In genomic region chr6:85836827-85837226, GRCm38 (mm10) we compare ENCODE assay signal across 10 mouse cellular contexts. TPM values are rescaled to one million over a fixed set of nuclear protein-coding genes. Genes with fewer than 3 reads are reported as not detected.
DNase-seq lines count a peak whose midpoint lies in the region; ATAC-seq and TF ChIP-seq lines count a peak whose summit lies in the region.
"Not testable (repeated sequence)": the region's sequence is repeated elsewhere in the genome, so short reads cannot be mapped to it uniquely, and the experiment has no call there.
"Had no signal": no experiment of that assay in that cellular context is flagged by ENCODE, and none has a peak within 500 bp of the region (broad histone marks: within the 10 kb centered on the region; RNA-seq: fewer than 3 reads in every experiment).

No protein-coding gene starts in this region.

- H3K4me1 ChIP-seq in hindbrain, embryonic 11.5 days (replicated peaks; ENCODE audit: control insufficient read depth, insufficient read depth, low read length); liver, embryonic 12.5 days; neural tube, embryonic 11.5 days (ENCODE audit: control insufficient read depth, insufficient read depth, low read length): not testable (repeated sequence)

- not testable (repeated sequence) for H3K9me3 ChIP-seq in hindbrain, embryonic 11.5 days (ENCODE audit: control insufficient read depth, low read length); liver, embryonic 12.5 days (replicated peaks); neural tube, embryonic 11.5 days (ENCODE audit: control insufficient read depth, low read length)

- TF ChIP-seq CTCF in gastrocnemius, adult 2 months (IDR thresholded peaks at IDR 0.05), result peak; percentile 59
- TF ChIP-seq CTCF in layer of hippocampus, adult 2 months (conservative IDR thresholded peaks at IDR 0.05), result peak; percentile 67

- intact Hi-C loops in gastrocnemius, adult 2 months (cut with DNase I), result loop anchor here (5.0 to 10.0 kb wide), 2 partner anchors 60 to 168 kb away; no protein-coding TSS in a partner anchor

- H3K4me2 ChIP-seq in hindbrain, embryonic 11.5 days (replicated peaks; ENCODE audit: low read depth, low read length); neural tube, embryonic 11.5 days (ENCODE audit: low read depth): not testable (repeated sequence)
- peak overlapping the region; percentile 27 for H3K4me2 ChIP-seq in liver, embryonic 12.5 days

- DNase-seq in ZHBTc4 (ENCODE audit: low read depth, low spot score), result peak; percentile 56
- peak; percentile 38 for DNase-seq in cerebellum, adult 9-10 months
- peak; percentile 67 for DNase-seq in gastrocnemius, adult 2 months
- peak; percentile 43 for DNase-seq in hindbrain, embryonic 11.5 days (ENCODE audit: low spot score)
- DNase-seq in layer of hippocampus, adult 2 months (ENCODE audit: low spot score in 2 of 2), result peak; percentile 34 to 72
- DNase-seq in neural tube, embryonic 11.5 days (ENCODE audit: low spot score), result peak; percentile 23
- peak; percentile 6 for DNase-seq in thymus, postnatal 14 days

- not testable (repeated sequence) for ATAC-seq in hindbrain, embryonic 11.5 days (ENCODE audit: low FRiP score); liver, embryonic 12.5 days; neural tube, embryonic 11.5 days (ENCODE audit: insufficient read depth, low FRiP score, low TSS enrichment)

- H3K27ac ChIP-seq in gastrocnemius, adult 2 months; hindbrain, embryonic 11.5 days (ENCODE audit: low read depth, low read length); liver, embryonic 12.5 days; neural tube, embryonic 11.5 days (ENCODE audit: low read depth, low read length): not testable (repeated sequence)
- H3K27ac ChIP-seq in layer of hippocampus, adult 2 months, result peak overlapping the region; percentile 73

- peak overlapping the region; percentile 4 for H3K4me3 ChIP-seq in gastrocnemius, adult 2 months
- H3K4me3 ChIP-seq in hindbrain, embryonic 11.5 days (ENCODE audit: low read depth, low read length); liver, embryonic 12.5 days; neural tube, embryonic 11.5 days (ENCODE audit: low read depth, low read length): not testable (repeated sequence)
- H3K4me3 ChIP-seq in layer of hippocampus, adult 2 months, result peak overlapping the region; percentile 20; the same call in 1 of the 2 replicates

- H3K9ac ChIP-seq in hindbrain, embryonic 11.5 days (ENCODE audit: low read depth, low read length); liver, embryonic 12.5 days; neural tube, embryonic 11.5 days (ENCODE audit: low read length): not testable (repeated sequence)

- H3K27me3 ChIP-seq in hindbrain, embryonic 11.5 days (ENCODE audit: control insufficient read depth, insufficient read depth, low read length); liver, embryonic 12.5 days (replicated peaks); neural tube, embryonic 11.5 days (ENCODE audit: control insufficient read depth, insufficient read depth, low read length): not testable (repeated sequence)

- H3K36me3 ChIP-seq in hindbrain, embryonic 11.5 days (ENCODE audit: control insufficient read depth, insufficient read depth, low read length); liver, embryonic 12.5 days; neural tube, embryonic 11.5 days (ENCODE audit: control insufficient read depth, insufficient read depth, low read length): not testable (repeated sequence)

- 25% methylated on average over 8 of the region's 9 CpGs for WGBS in hindbrain, embryonic 11.5 days
- WGBS in liver, embryonic 12.5 days (ENCODE audit: insufficient replicate concordance), result 13% methylated on average over 9 of the region's 9 CpGs
- 23% methylated on average over 7 of the region's 9 CpGs for WGBS in neural tube, embryonic 11.5 days

RNA-seq across cellular contexts. Expression of gene Nat8, which starts 4.9 kb away (rescaled TPM):
- not detected for total RNA-seq in gastrocnemius, adult 2 months (2021)
- polyA plus RNA-seq in hindbrain, embryonic 11.5 days (2014; fragmentation: Nextera tagmentation; extraction: Ambion mirVana), result 0.15 TPM in 1 of 2 replicates, not detected in the other
- total RNA-seq in layer of hippocampus, adult 2 months (2021), result 1 to 10 TPM; 4.6 TPM
- polyA plus RNA-seq in liver, embryonic 12.5 days (2016; fragmentation: Nextera tagmentation; extraction: Ambion mirVana), result not detected in 2 replicates
- not detected in 2 replicates for polyA plus RNA-seq in neural tube, embryonic 11.5 days (2014; fragmentation: Nextera tagmentation; extraction: Ambion mirVana)
- polyA plus RNA-seq: inflammation-experienced regulatory T-cells, adult 6 months; midbrain, embryonic 11.5 days had no signal

RNA-seq across cellular contexts. Expression of gene Nat8f5, which starts 16.1 kb away (rescaled TPM):
- total RNA-seq in gastrocnemius, adult 2 months (2021), result not detected
- polyA plus RNA-seq in hindbrain, embryonic 11.5 days (2014; fragmentation: Nextera tagmentation; extraction: Ambion mirVana), result not detected in 2 replicates
- total RNA-seq in layer of hippocampus, adult 2 months (2021), result 1 to 10 TPM; 5.6 to 6.8 TPM
- polyA plus RNA-seq in liver, embryonic 12.5 days (2016; fragmentation: Nextera tagmentation; extraction: Ambion mirVana), result not detected in 2 replicates
- polyA plus RNA-seq in neural tube, embryonic 11.5 days (2014; fragmentation: Nextera tagmentation; extraction: Ambion mirVana), result not detected in 2 replicates
- polyA plus RNA-seq: inflammation-experienced regulatory T-cells, adult 6 months; midbrain, embryonic 11.5 days had no signal

RNA-seq across cellular contexts. Expression of gene Nat8f6, which starts 16.1 kb away (rescaled TPM):
- not detected for total RNA-seq in gastrocnemius, adult 2 months (2021)
- polyA plus RNA-seq in hindbrain, embryonic 11.5 days (2014; fragmentation: Nextera tagmentation; extraction: Ambion mirVana), result not detected in 2 replicates
- total RNA-seq in layer of hippocampus, adult 2 months (2021), result 1 to 10 TPM in 1 of 2 experiments, under 1 TPM in 1; 0.88 to 1.7 TPM
- polyA plus RNA-seq in liver, embryonic 12.5 days (2016; fragmentation: Nextera tagmentation; extraction: Ambion mirVana), result not detected in 2 replicates
- not detected in 2 replicates for polyA plus RNA-seq in neural tube, embryonic 11.5 days (2014; fragmentation: Nextera tagmentation; extraction: Ambion mirVana)
- polyA plus RNA-seq: inflammation-experienced regulatory T-cells, adult 6 months; midbrain, embryonic 11.5 days had no signal

RNA-seq across cellular contexts. Expression of gene Nat8f2, which starts 32.1 kb away (rescaled TPM):
- not detected for total RNA-seq in gastrocnemius, adult 2 months (2021)
- 0.12 TPM in 1 of 2 replicates, not detected in the other for polyA plus RNA-seq in hindbrain, embryonic 11.5 days (2014; fragmentation: Nextera tagmentation; extraction: Ambion mirVana)
- total RNA-seq in layer of hippocampus, adult 2 months (2021), result 1 to 10 TPM; 2.6 to 3.0 TPM
- polyA plus RNA-seq in liver, embryonic 12.5 days (2016; fragmentation: Nextera tagmentation; extraction: Ambion mirVana), result 0.04 TPM in 1 of 2 replicates, not detected in the other
- polyA plus RNA-seq in neural tube, embryonic 11.5 days (2014; fragmentation: Nextera tagmentation; extraction: Ambion mirVana), result not detected in 2 replicates
- polyA plus RNA-seq: midbrain, embryonic 11.5 days had no signal

Comparison
In these comparisons a context has a peak if more than half of its experiments do, and no peak if none do; other contexts are left out.
1. DNase-seq: peak in every context shown above with its lines; median percentile 67 in gastrocnemius, adult 2 months; 56 in ZHBTc4; 53 in layer of hippocampus, adult 2 months; 43 in hindbrain, embryonic 11.5 days; 38 in cerebellum, adult 9-10 months; 23 in neural tube, embryonic 11.5 days; 6 in thymus, postnatal 14 days.